ENCODE assay signal across 22 mouse cellular contexts in the genomic region with DNA sequence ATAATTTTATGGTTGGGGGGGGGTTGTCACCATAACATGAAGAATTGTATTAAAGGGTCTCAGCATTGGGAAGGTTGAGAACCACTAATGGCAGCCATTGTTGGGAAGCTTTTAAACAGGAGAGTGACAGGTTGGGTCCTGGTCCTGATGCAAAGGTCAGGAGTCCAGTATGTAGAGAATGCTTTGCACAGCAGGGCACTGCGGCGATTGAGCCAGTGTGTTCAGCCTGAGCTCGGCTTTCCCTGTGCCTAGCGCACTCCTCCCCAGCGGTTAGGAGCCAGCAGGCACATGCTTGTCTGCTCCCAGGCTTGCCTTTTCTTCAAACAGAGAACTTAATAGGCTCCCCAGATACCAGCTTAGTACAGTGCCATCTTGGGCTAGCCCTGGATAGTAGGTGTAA. TPM values are rescaled to one million over a fixed set of nuclear protein-coding genes. Genes with fewer than 3 reads are reported as not detected.
DNase-seq lines count a peak whose midpoint lies in the region; ATAC-seq and TF ChIP-seq lines count a peak whose summit lies in the region.
"Had no signal": no experiment of that assay in that cellular context is flagged by ENCODE, and none has a peak within 500 bp of the region (broad histone marks: within the 10 kb centered on the region; RNA-seq: fewer than 3 reads in every experiment).

No protein-coding gene starts in this region.

- ATAC-seq in forebrain, embryonic 11.5 days (replicated peaks; ENCODE audit: low FRiP score) = no peak
- ATAC-seq in intestine, embryonic 15.5 days = peak; percentile 60; the same call in 1 of the 2 replicates
- ATAC-seq in liver, embryonic 16.5 days (ENCODE audit: low read depth) = peak; percentile 27; the same call in 1 of the 2 replicates
- ATAC-seq: activated CD4-positive, CD25-positive, alpha-beta regulatory T cell, adult 4 months; forebrain, embryonic 14.5 days had no signal

- no peaks in the 10 kb centered on the region for H3K27me3 ChIP-seq in forebrain, embryonic 10.5 days (ENCODE audit: poor library complexity, severe bottlenecking)
- no peaks in the 10 kb centered on the region for H3K27me3 ChIP-seq in forebrain, embryonic 11.5 days (ENCODE audit: control insufficient read depth, insufficient read depth, low read length)
- H3K27me3 ChIP-seq in kidney, adult 2 months (replicated peaks; ENCODE audit: control insufficient read depth, insufficient read depth, low read length) = no peaks in the 10 kb centered on the region
- H3K27me3 ChIP-seq in intestine, embryonic 15.5 days (replicated peaks) = no peaks in the 10 kb centered on the region
- no peaks in the 10 kb centered on the region for H3K27me3 ChIP-seq in liver, embryonic 16.5 days (ENCODE audit: control insufficient read depth, insufficient read depth, low read depth, low read length)
- H3K27me3 ChIP-seq: hindbrain, embryonic 13.5 days; liver, embryonic 15.5 days had no signal

- 0 out of 2 replicates have a peak overlapping the region, but pooled peaks have one; percentile 3 for H3K27ac ChIP-seq in forebrain, embryonic 10.5 days
- no peak overlapping the region for H3K27ac ChIP-seq in forebrain, embryonic 11.5 days (ENCODE audit: low read depth, low read length)
- peak overlapping the region; percentile 18; the same call in 1 of the 2 replicates for H3K27ac ChIP-seq in kidney, adult 2 months (ENCODE audit: insufficient read depth, low read depth, low read length)
- no peak overlapping the region for H3K27ac ChIP-seq in intestine, embryonic 15.5 days
- H3K27ac ChIP-seq in liver, embryonic 16.5 days (ENCODE audit: low read length) = no peak overlapping the region
- H3K27ac ChIP-seq: hindbrain, embryonic 13.5 days; liver, embryonic 15.5 days had no signal

- no peak overlapping the region for H3K4me3 ChIP-seq in forebrain, embryonic 10.5 days
- no peak overlapping the region for H3K4me3 ChIP-seq in forebrain, embryonic 11.5 days (ENCODE audit: low read depth, low read length)
- H3K4me3 ChIP-seq in kidney, adult 2 months (ENCODE audit: insufficient read depth, low read depth, low read length) = no peak overlapping the region
- no peak overlapping the region for H3K4me3 ChIP-seq in intestine, embryonic 15.5 days (replicated peaks)
- H3K4me3 ChIP-seq in liver, embryonic 16.5 days (ENCODE audit: low read depth, low read length) = no peak overlapping the region
- H3K4me3 ChIP-seq: hindbrain, embryonic 13.5 days; liver, embryonic 15.5 days had no signal

- H3K4me2 ChIP-seq in forebrain, embryonic 11.5 days (ENCODE audit: low read depth, low read length, severe bottlenecking) = no peak overlapping the region
- H3K4me2 ChIP-seq in intestine, embryonic 15.5 days (replicated peaks) = no peak overlapping the region
- H3K4me2 ChIP-seq in liver, embryonic 16.5 days (ENCODE audit: low read depth, low read length) = no peak overlapping the region
- H3K4me2 ChIP-seq: hindbrain, embryonic 13.5 days; liver, embryonic 15.5 days had no signal

- no peak for DNase-seq in forebrain, embryonic 10.5 days (ENCODE audit: extremely low spot score, low spot score)
- DNase-seq in forebrain, embryonic 11.5 days (ENCODE audit: low spot score) = no peak
- peak; percentile 48 for DNase-seq in kidney, adult 2 months
- DNase-seq in kidney, adult 11 months = no peak
- no peak for DNase-seq in cerebellum, adult 11 months
- DNase-seq in right cerebral cortex, adult 2 months (ENCODE audit: low spot score in 2 of 2) = no peak
- DNase-seq: adrenal gland, postnatal 10 days; cerebellum, postnatal 14 days; lung, postnatal 10 days; retina, postnatal 1 day; right cerebral cortex, postnatal 4 days; thymus, postnatal 14 days had no signal

- peaks cover 8% of the 10 kb centered on the region for H3K4me1 ChIP-seq in forebrain, embryonic 10.5 days
- H3K4me1 ChIP-seq in forebrain, embryonic 11.5 days (replicated peaks; ENCODE audit: control insufficient read depth, insufficient read depth, low read length) = no peaks in the 10 kb centered on the region
- H3K4me1 ChIP-seq in kidney, adult 2 months (ENCODE audit: control insufficient read depth, insufficient read depth, low read length) = 0 out of 2 replicates have a peak, but pooled peaks cover 3% of the 10 kb centered on the region
- H3K4me1 ChIP-seq in intestine, embryonic 15.5 days (replicated peaks) = peaks cover 4% of the 10 kb centered on the region
- H3K4me1 ChIP-seq in liver, embryonic 16.5 days (ENCODE audit: control insufficient read depth, low read depth, low read length) = no peaks in the 10 kb centered on the region; the same call in 1 of the 2 replicates
- H3K4me1 ChIP-seq: hindbrain, embryonic 13.5 days had no signal

- WGBS in forebrain, embryonic 10.5 days = 45% methylated on average over 5 of the region's 5 CpGs
- WGBS in forebrain, embryonic 11.5 days = 37% methylated on average over 5 of the region's 5 CpGs
- WGBS in kidney, adult 2 months = 63% methylated on average over 5 of the region's 5 CpGs
- 62% methylated on average over 5 of the region's 5 CpGs for WGBS in intestine, embryonic 15.5 days
- WGBS in liver, embryonic 16.5 days (ENCODE audit: insufficient replicate concordance) = 52% methylated on average over 5 of the region's 5 CpGs

- no peak overlapping the region for H3K9ac ChIP-seq in forebrain, embryonic 11.5 days (ENCODE audit: low read length)
- H3K9ac ChIP-seq in intestine, embryonic 15.5 days = no peak overlapping the region
- no peak overlapping the region for H3K9ac ChIP-seq in liver, embryonic 16.5 days (ENCODE audit: low read depth, low read length)
- H3K9ac ChIP-seq: hindbrain, embryonic 13.5 days; liver, embryonic 15.5 days had no signal

- no peak for TF ChIP-seq CTCF in kidney, adult 2 months (conservative IDR thresholded peaks at IDR 0.05; ENCODE audit: insufficient read depth, insufficient read length, low read depth, low read length)

- no peaks in the 10 kb centered on the region for H3K36me3 ChIP-seq in forebrain, embryonic 10.5 days (replicated peaks)
- H3K36me3 ChIP-seq in forebrain, embryonic 11.5 days (ENCODE audit: control insufficient read depth, insufficient read depth, low read length) = no peaks in the 10 kb centered on the region
- no peaks in the 10 kb centered on the region for H3K36me3 ChIP-seq in kidney, adult 2 months (ENCODE audit: control insufficient read depth, insufficient read depth, low read length)
- no peaks in the 10 kb centered on the region for H3K36me3 ChIP-seq in intestine, embryonic 15.5 days
- H3K36me3 ChIP-seq in liver, embryonic 16.5 days (ENCODE audit: control insufficient read depth, insufficient read depth) = no peaks in the 10 kb centered on the region
- H3K36me3 ChIP-seq: hindbrain, embryonic 13.5 days; liver, embryonic 15.5 days had no signal

- H3K9me3 ChIP-seq in forebrain, embryonic 10.5 days = no peaks in the 10 kb centered on the region; the same call in 1 of the 2 replicates
- no peaks in the 10 kb centered on the region for H3K9me3 ChIP-seq in forebrain, embryonic 11.5 days (ENCODE audit: control insufficient read depth, low read length)
- H3K9me3 ChIP-seq in intestine, embryonic 15.5 days = no peaks in the 10 kb centered on the region
- no peaks in the 10 kb centered on the region for H3K9me3 ChIP-seq in liver, embryonic 16.5 days (replicated peaks; ENCODE audit: control insufficient read depth, low read length)
- H3K9me3 ChIP-seq: G1E; hindbrain, embryonic 13.5 days; liver, embryonic 15.5 days had no signal

- no peak for TF ChIP-seq POLR2A in kidney, adult 2 months (IDR thresholded peaks at IDR 0.05; ENCODE audit: low read depth, low read length)

RNA-seq across cellular contexts. Expression of gene Tmco4, which starts 13.6 kb away (rescaled TPM):
- polyA plus RNA-seq in forebrain, embryonic 10.5 days (2016; fragmentation: Nextera tagmentation; extraction: Ambion mirVana) = 0.90 and 1.0 TPM in 2 replicates
- 0.77 and 0.96 TPM in 2 replicates for polyA plus RNA-seq in forebrain, embryonic 11.5 days (2014; fragmentation: Nextera tagmentation; extraction: Ambion mirVana)
- 19.6 and 22.4 TPM in 2 replicates for polyA plus RNA-seq in kidney, adult 2 months (2012; rRNA removed)
- 14.1 and 14.3 TPM in 2 replicates for polyA plus RNA-seq in intestine, embryonic 15.5 days (2015; fragmentation: Nextera tagmentation; extraction: Ambion mirVana)
- 3.7 and 4.0 TPM in 2 replicates for polyA plus RNA-seq in liver, embryonic 16.5 days (2015; fragmentation: Nextera tagmentation; extraction: Ambion mirVana)

RNA-seq across cellular contexts. Expression of gene Rnf186, which starts 19.4 kb away (rescaled TPM):
- polyA plus RNA-seq in forebrain, embryonic 10.5 days (2016; fragmentation: Nextera tagmentation; extraction: Ambion mirVana) = not detected in 2 replicates
- polyA plus RNA-seq in forebrain, embryonic 11.5 days (2014; fragmentation: Nextera tagmentation; extraction: Ambion mirVana) = not detected in 2 replicates
- polyA plus RNA-seq in kidney, adult 2 months (2012; rRNA removed) = 126 and 171 TPM in 2 replicates
- 79.5 and 98.0 TPM in 2 replicates for polyA plus RNA-seq in intestine, embryonic 15.5 days (2015; fragmentation: Nextera tagmentation; extraction: Ambion mirVana)
- 0.56 and 1.1 TPM in 2 replicates for polyA plus RNA-seq in liver, embryonic 16.5 days (2015; fragmentation: Nextera tagmentation; extraction: Ambion mirVana)
- polyA plus RNA-seq: activated CD4-positive, CD25-positive, alpha-beta regulatory T cell, adult 4 months; embryonic facial prominence, embryonic 11.5 days; forebrain, embryonic 14.5 days; G1E; hindbrain, embryonic 13.5 days; limb, embryonic 11.5 days; testis, adult 2 months had no signal

Comparison
In these comparisons a context has a peak if more than half of its experiments do, and no peak if none do; other contexts are left out.
1. H3K27ac ChIP-seq: peak in forebrain, embryonic 10.5 days (single experiment) and kidney, adult 2 months (single experiment); none in forebrain, embryonic 11.5 days (single experiment), intestine, embryonic 15.5 days (single experiment) and liver, embryonic 16.5 days (single experiment).
2. RNA of gene Rnf186, which starts 19.4 kb away (polyA plus RNA-seq): 126 to 171 TPM in kidney, adult 2 months and 79.5 to 98.0 TPM in intestine, embryonic 15.5 days; 0.56 to 1.1 TPM in liver, embryonic 16.5 days, not detected in forebrain, embryonic 10.5 days and not detected in forebrain, embryonic 11.5 days; every median in the first group is over 10 times any median in the second.